Mouse (Mus musculus) hindbrain, embryonic 13.5 days (tissue): ENCODE results near the gene Adam22. TPM values are rescaled to one million over a fixed set of nuclear protein-coding genes. Genes with fewer than 3 reads are reported as not detected.

Source experiments
- ATAC-seq: fragments of 200-750 bp; cut with Nextera tagmentation; 2 replicates; pipeline ENCODE4 v1.8.0; 2017; ENCODE audit warnings: moderate TSS enrichment; ENCODE audit not compliant: low FRiP score
- H3K27ac ChIP-seq: fragments of 300-500 bp; sonication (generic); 2 replicates; pipeline ENCODE4 v1.5.1; 2015; ENCODE audit warnings: inconsistent platforms, mild to moderate bottlenecking, moderate library complexity
- H3K27me3 ChIP-seq: fragments of 300-500 bp; sonication (generic); 2 replicates; pipeline ENCODE4 v1.6.1; 2015; ENCODE audit warnings: mild to moderate bottlenecking, inconsistent platforms
- H3K36me3 ChIP-seq: fragments of 300-500 bp; sonication (generic); 2 replicates; pipeline ENCODE4 v1.6.1; 2015; ENCODE audit warnings: mild to moderate bottlenecking, inconsistent platforms
- H3K4me1 ChIP-seq: fragments of 300-500 bp; sonication (generic); replicated peaks from 2 replicates; pipeline ENCODE4 v1.6.1; 2015; ENCODE audit warnings: inconsistent platforms
- H3K4me2 ChIP-seq: fragments of 300-500 bp; sonication (generic); 2 replicates; pipeline ENCODE4 v1.6.1; 2015; ENCODE audit warnings: inconsistent platforms, mild to moderate bottlenecking, moderate library complexity
- H3K4me3 ChIP-seq: fragments of 300-500 bp; sonication (generic); 2 replicates; pipeline ENCODE4 v1.5.1; 2015; ENCODE audit warnings: mild to moderate bottlenecking, inconsistent platforms
- H3K9ac ChIP-seq: fragments of 300-500 bp; sonication (generic); 2 replicates; pipeline ENCODE4 v1.6.1; 2015; ENCODE audit warnings: mild to moderate bottlenecking, inconsistent platforms
- H3K9me3 ChIP-seq: fragments of 300-500 bp; sonication (generic); 2 replicates; pipeline ENCODE4 v1.6.1; 2016; ENCODE audit warnings: inconsistent platforms
- WGBS: fragments of 180-500 bp; shearing (Covaris S2); methylation state at CpG from one replicate; pipeline ENCODE4 v1.1.7; 2015; 5-methylcytosine and 5-hydroxymethylcytosine counted together
- polyA plus RNA-seq: library from polyadenylated mRNA; unstranded; fragments of >200 nt; fragmentation: Nextera tagmentation; extraction: Ambion mirVana; gene quantifications from 2 replicates; pipeline ENCODE4 v1.2.1, GENCODE M21; 2015

The Adam22 gene
- polyA plus RNA-seq, 1 experiment from 2014 or later: 35.2 TPM

DNA sequence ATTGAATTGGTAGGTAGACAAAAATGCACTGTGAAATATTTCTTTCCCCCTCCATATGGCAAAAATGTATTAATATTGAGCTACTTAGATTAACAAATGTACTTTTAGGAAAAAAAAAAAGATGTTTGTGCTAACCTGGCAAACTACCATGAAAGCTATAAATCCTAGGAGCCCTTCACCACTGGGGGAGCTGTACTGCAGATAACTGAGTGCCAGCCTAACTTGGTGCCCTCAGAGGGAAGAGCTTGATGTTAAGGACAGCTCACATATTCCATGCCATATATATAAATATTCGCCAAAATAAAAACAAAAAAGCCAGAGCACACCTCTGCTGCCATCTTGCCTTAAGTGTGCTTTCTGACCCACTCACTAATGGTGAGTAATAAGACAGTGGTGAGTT, 5.6 kb downstream of the Adam22 start:
- Histone ChIP-seq H3K9me3 (no peaks in the 10 kb centered on the region), H3K36me3 (peaks cover 12% of the 10 kb centered on the region; the same call in 1 of the 2 replicates), H3K27ac (no peak overlapping the region), H3K4me2 (no peak overlapping the region), H3K4me3 (no peak overlapping the region), H3K4me1 (peaks cover 14% of the 10 kb centered on the region), H3K9ac (no peak overlapping the region), H3K27me3 (no peaks in the 10 kb centered on the region)
- ATAC-seq: no peak
- 65% methylated on average over 1 of the region's 1 CpGs for WGBS

DNA sequence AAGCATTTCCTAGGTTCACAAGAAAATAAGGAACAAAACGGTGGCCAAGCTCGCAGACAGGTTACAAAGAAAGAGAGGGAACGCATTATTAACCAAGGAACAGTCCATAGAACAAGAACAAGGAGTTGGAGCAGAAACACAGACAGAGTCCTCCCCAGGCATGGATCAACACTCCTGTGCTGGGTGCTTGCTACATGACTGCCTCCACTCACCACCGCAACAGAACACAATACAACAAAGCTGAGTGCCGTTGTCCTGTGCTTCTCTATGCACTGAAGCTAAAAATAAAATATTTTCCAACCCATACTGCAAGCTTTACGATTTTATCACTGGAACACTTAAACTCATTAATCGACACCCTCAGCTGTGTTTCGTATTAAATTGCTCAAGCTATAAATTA, 10.3 kb downstream of the Adam22 start:
- no peak overlapping the region for H3K9ac ChIP-seq
- no peak overlapping the region for H3K4me2 ChIP-seq
- WGBS: 79% methylated on average over 8 of the region's 8 CpGs

DNA sequence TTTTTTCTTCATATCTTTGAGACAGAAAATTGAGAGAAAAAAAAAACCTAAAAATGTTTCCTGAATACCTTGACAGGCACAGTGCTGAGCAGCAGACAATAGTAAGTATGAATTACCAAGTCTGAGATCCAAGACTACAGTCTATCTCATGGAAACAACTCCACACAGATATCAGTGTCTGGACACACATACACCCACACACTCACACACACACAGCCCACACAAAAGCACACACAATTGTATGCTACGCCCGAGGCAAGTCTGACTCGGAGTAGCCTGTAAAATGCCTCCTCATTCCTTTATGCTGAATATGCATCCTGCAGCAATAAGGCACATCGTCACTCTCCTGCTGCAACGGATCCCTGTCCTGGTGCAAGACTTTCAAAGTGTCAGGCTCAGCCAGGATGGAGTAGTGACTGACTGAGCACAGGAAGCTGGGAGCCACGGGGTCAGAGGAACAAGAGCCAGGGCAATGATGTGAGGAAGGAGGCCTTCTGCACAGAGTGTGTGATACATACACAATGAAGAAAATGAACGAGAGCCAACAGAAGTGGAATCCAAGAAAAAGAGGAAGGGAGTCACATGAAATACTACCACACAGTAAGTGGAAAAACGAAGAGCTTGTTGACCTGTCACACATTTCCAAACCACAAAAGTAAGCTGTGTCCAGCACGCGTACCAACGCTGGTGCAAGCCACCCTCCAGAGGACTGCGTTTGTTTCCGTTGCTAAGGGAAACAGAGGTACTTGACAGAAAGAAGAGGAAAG, 10.9 kb downstream of the Adam22 start:
- 61% methylated on average over 13 of the region's 13 CpGs for WGBS
- Histone ChIP-seq H3K4me2 (no peak overlapping the region), H3K9me3 (no peaks in the 10 kb centered on the region), H3K9ac (no peak overlapping the region), H3K4me3 (no peak overlapping the region), H3K27me3 (no peaks in the 10 kb centered on the region), H3K36me3 (peaks cover 14% of the 10 kb centered on the region), H3K27ac (peak overlapping the region; percentile 41; the same call in 1 of the 2 replicates), H3K4me1 (peaks cover 13% of the 10 kb centered on the region; the same call in 1 of the 2 replicates)
- peak; percentile 44; the same call in 1 of the 2 replicates for ATAC-seq

More for the DNA sequence above, 10.3 kb downstream of the Adam22 start:
- H3K36me3 ChIP-seq: peaks cover 14% of the 10 kb centered on the region
- H3K27me3 ChIP-seq: no peaks in the 10 kb centered on the region
- H3K4me3 ChIP-seq: no peak overlapping the region
- ATAC-seq: no peak
- peaks cover 13% of the 10 kb centered on the region; the same call in 1 of the 2 replicates for H3K4me1 ChIP-seq
- H3K9me3 ChIP-seq: no peaks in the 10 kb centered on the region
- 0 out of 2 replicates have a peak overlapping the region, but pooled peaks have one; percentile 41 for H3K27ac ChIP-seq

DNA sequence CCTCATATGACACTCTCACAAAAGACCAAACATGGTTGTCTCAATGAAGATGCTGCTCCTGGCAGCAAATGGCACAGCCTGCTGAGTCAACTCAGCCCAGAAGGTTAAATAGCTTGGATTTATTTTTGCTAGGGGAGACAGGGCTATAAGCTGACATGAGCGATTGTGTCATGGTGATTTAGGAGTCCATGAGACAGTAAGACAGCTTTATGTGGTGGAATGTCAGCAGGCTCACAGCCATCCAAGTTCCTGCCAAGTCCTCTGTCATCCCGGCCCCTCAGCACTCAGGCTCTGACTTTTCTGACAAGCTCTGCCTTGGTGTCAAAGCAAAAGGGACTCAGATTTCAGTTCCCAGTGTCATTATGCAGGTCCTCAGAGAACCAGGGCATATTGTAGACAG, 11.6 kb downstream of the Adam22 start:
- no peak overlapping the region for H3K4me3 ChIP-seq
- WGBS: 50% methylated on average over 2 of the region's 2 CpGs
- H3K9ac ChIP-seq: no peak overlapping the region
- no peak; the same call in 1 of the 2 replicates for ATAC-seq
- H3K4me2 ChIP-seq: no peak overlapping the region
- H3K36me3 ChIP-seq: peaks cover 14% of the 10 kb centered on the region
- H3K4me1 ChIP-seq: peaks cover 13% of the 10 kb centered on the region; the same call in 1 of the 2 replicates
- no peak overlapping the region for H3K27ac ChIP-seq
- no peaks in the 10 kb centered on the region for H3K27me3 ChIP-seq
- no peaks in the 10 kb centered on the region for H3K9me3 ChIP-seq

DNA sequence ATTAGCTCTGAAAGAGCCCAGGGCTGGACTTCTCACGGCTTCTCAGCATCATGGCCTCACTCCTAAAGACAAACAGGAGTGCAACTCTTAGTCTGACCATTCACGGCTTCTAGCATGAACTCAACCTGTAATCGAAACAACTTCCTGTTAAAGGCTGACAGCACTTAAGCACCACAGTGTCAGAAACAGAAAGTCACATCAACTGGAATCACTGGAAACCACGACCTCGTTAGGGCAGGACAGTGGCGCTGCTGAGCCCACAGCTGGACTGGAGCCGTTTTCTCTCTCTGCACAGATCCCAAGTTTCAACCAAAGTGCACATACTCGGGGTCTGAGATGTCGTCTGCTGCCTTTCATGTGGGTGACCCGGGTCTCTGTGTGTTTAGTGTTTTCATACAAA, 18.4 kb downstream of the Adam22 start:
- Histone ChIP-seq H3K27ac (no peak overlapping the region), H3K4me2 (no peak overlapping the region), H3K4me1 (no peaks in the 10 kb centered on the region), H3K9me3 (no peaks in the 10 kb centered on the region), H3K27me3 (no peaks in the 10 kb centered on the region), H3K9ac (no peak overlapping the region), H3K4me3 (no peak overlapping the region), H3K36me3 (0 out of 2 replicates have a peak, but pooled peaks cover 5% of the 10 kb centered on the region)
- no peak for ATAC-seq
- 87% methylated on average over 10 of the region's 10 CpGs for WGBS

DNA sequence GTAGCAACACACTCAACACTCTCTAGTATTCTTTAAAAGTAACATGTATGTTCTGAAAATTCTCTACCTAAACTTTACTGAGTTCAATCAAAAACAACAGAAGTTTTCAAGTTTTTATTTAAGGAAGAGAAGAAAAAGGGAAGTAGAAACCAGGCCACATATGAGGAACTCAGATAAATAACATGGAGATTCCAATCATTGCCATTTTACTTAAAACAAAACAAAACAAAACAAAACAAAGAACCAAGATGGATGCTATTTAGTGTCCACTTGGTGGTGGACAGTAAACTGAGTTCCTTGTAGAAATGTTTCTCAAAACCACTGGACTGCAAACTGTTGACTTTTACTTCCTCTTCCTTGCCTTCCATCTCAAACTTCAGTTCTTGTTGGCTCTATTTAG, 21.6 kb downstream of the Adam22 start:
- Histone ChIP-seq H3K9ac (no peak overlapping the region), H3K36me3 (0 out of 2 replicates have a peak, but pooled peaks cover 5% of the 10 kb centered on the region), H3K9me3 (no peaks in the 10 kb centered on the region), H3K4me2 (no peak overlapping the region), H3K4me1 (no peaks in the 10 kb centered on the region), H3K27ac (no peak overlapping the region), H3K4me3 (no peak overlapping the region), H3K27me3 (no peaks in the 10 kb centered on the region)
- no peak for ATAC-seq

DNA sequence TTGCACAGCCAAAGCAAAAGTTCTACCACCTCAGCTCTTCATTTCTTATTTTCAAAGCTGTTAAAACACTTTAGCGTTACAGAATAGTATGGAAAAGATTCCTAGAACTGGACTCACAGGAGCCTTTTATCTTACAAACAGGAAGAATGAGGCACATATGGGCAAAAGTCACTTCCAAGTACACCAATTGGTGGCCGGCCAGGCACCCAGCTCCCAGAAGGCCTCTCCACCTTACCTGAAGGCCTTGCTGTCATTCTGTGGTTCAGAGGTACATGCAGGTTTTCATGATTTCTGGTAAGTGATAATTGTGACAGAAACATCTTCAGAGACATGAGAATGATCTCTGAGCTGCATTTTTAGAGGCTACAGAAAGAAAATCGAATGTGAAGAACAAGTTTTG, 24.7 kb downstream of the Adam22 start:
- Histone ChIP-seq H3K4me3 (no peak overlapping the region), H3K9ac (no peak overlapping the region), H3K4me2 (no peak overlapping the region), H3K36me3 (no peaks in the 10 kb centered on the region), H3K27me3 (no peaks in the 10 kb centered on the region), H3K9me3 (no peaks in the 10 kb centered on the region), H3K4me1 (no peaks in the 10 kb centered on the region), H3K27ac (no peak overlapping the region)
- 90% methylated on average over 3 of the region's 3 CpGs for WGBS
- no peak for ATAC-seq

DNA sequence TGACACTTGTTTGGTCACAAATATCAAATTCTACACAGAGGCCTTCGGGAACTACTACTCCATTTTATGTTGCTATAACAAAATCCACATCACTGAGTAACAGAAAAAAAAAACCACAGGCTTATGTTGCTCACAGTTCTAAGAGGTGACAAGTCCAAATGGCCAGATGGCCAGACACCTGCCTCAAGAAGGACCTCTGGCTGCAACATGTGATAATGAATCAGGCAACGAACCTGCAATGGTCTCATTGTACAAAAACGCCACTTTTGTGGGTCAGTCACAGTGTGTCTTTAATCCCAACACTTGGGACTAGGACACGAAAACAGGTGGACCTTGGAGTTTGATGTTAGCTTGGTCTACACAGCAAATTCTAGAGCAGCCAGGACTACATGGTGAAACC, 26.3 kb downstream of the Adam22 start:
- Histone ChIP-seq H3K36me3 (no peaks in the 10 kb centered on the region), H3K27me3 (no peaks in the 10 kb centered on the region), H3K9ac (no peak overlapping the region), H3K4me1 (no peaks in the 10 kb centered on the region), H3K27ac (no peak overlapping the region), H3K9me3 (no peaks in the 10 kb centered on the region), H3K4me2 (no peak overlapping the region), H3K4me3 (no peak overlapping the region)
- no peak for ATAC-seq
- WGBS: 93% methylated on average over 4 of the region's 4 CpGs

DNA sequence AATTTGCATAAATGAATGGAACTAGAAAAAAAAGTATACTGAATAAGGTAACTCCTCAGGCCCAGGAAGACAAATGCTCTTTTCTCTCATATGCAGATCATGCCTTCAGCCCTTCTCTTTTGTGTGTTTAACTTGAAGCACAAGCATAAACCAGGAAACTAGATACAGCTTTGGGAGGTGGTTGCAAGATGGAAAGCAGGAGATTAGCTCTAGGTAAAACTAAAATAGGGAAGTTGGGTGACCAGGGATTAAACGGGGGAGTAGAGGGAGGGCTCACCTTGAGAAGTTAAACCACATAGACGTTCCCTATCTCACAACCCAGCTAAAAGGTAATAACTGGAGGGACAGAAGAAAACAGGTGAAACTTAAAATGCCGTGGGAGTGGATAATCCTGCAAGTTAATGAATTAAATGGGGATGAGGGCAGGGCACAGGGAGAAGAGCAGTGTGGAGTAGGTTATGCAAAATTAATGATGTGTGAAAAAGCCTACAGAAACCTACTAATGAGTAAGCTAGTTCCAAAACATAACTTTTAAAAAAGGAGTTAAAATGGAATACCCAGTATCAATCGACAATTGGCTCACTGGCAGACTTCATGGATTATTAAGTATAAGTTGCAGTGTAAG, 40.2 kb downstream of the Adam22 start:
- no peak overlapping the region for H3K4me3 ChIP-seq
- H3K9me3 ChIP-seq: no peaks in the 10 kb centered on the region
- no peaks in the 10 kb centered on the region for H3K4me1 ChIP-seq
- H3K9ac ChIP-seq: no peak overlapping the region
- H3K4me2 ChIP-seq: no peak overlapping the region
- WGBS: 80% methylated on average over 4 of the region's 4 CpGs
- H3K36me3 ChIP-seq: peaks cover 23% of the 10 kb centered on the region
- H3K27ac ChIP-seq: no peak overlapping the region
- no peak for ATAC-seq
- H3K27me3 ChIP-seq: no peaks in the 10 kb centered on the region

DNA sequence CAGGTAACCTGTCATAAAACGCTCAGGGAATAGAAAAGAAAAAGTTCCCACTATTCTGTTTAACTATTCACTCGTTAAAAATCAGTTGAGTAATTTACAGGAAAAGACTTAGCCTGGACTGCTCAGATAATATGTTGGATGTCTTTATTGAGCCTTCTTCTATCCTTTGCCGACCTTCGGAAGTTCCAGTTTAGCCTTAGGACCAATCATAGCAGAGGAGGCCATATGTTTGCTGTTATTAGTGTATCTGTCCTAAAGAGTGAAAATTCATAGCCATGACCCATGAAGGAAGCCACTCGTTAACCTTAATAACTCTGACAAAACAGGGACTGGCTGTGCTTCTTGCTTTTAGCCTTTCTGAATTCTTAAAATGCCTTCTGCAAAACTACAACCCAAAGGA, 41.3 kb downstream of the Adam22 start:
- H3K4me2 ChIP-seq: no peak overlapping the region
- H3K9me3 ChIP-seq: no peaks in the 10 kb centered on the region
- H3K27me3 ChIP-seq: no peaks in the 10 kb centered on the region
- peaks cover 21% of the 10 kb centered on the region for H3K36me3 ChIP-seq
- 85% methylated on average over 5 of the region's 5 CpGs for WGBS
- no peaks in the 10 kb centered on the region for H3K4me1 ChIP-seq
- H3K9ac ChIP-seq: no peak overlapping the region
- no peak overlapping the region for H3K4me3 ChIP-seq
- ATAC-seq: no peak
- H3K27ac ChIP-seq: no peak overlapping the region

DNA sequence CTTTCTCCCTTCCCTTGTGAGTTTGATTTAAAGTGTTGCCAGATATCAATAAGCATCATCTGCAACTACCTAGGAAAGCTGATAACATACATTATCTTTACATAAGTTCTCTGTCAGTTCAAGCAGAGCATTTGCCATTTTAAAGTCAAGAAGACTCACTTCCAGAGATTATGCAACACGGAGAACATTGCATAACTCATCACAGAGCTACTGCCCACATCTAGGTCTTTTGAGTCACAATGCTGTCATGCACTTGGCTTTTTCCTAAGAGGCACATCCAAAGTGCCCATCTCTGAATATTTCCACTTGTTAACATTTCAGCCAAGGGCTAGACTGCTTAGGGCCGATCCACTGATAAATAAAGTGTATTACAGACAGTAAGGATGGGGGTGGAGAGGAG, 55.6 kb downstream of the Adam22 start:
- Histone ChIP-seq H3K9ac (no peak overlapping the region), H3K27ac (no peak overlapping the region), H3K36me3 (no peaks in the 10 kb centered on the region), H3K4me3 (no peak overlapping the region), H3K4me1 (no peaks in the 10 kb centered on the region), H3K27me3 (no peaks in the 10 kb centered on the region), H3K4me2 (no peak overlapping the region), H3K9me3 (no peaks in the 10 kb centered on the region)
- 93% methylated on average over 2 of the region's 2 CpGs for WGBS
- ATAC-seq: no peak

DNA sequence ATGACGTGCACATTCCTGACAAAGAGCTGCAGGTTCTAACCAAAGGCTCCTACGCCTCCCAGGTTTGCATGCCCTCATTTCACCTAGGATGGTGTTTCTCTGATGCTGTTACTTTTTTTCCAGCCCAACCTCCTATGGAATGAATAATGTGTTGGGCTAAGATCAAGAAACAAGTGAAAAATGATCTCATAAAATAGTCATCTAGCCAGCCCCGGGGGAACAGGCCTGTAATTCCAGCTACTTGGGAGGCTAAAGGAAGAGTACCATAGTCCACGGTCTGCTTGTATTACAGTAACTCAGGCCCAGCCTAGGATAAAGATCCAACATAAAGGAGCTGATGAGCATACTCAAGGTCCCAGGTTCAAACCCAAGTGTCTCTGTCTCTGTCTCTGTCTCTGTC, 57.1 kb downstream of the Adam22 start:
- H3K4me2 ChIP-seq: no peak overlapping the region
- H3K4me3 ChIP-seq: no peak overlapping the region
- H3K9ac ChIP-seq: no peak overlapping the region
- no peaks in the 10 kb centered on the region for H3K27me3 ChIP-seq
- no peaks in the 10 kb centered on the region for H3K36me3 ChIP-seq
- H3K27ac ChIP-seq: no peak overlapping the region
- WGBS: 78% methylated on average over 4 of the region's 4 CpGs
- no peaks in the 10 kb centered on the region for H3K4me1 ChIP-seq
- ATAC-seq: no peak
- H3K9me3 ChIP-seq: no peaks in the 10 kb centered on the region
